Mouse (Mus musculus) heart, adult 9 months (tissue): Measurements from ENCODE around the gene Naa16.

Experiments used
- DNase-seq, 2 experiments: peaks; one replicate each; pipeline ENCODE4 v3.0.0; 2022; ENCODE audit warnings: low spot score in 2 of 2

Naa16 gene

DNA sequence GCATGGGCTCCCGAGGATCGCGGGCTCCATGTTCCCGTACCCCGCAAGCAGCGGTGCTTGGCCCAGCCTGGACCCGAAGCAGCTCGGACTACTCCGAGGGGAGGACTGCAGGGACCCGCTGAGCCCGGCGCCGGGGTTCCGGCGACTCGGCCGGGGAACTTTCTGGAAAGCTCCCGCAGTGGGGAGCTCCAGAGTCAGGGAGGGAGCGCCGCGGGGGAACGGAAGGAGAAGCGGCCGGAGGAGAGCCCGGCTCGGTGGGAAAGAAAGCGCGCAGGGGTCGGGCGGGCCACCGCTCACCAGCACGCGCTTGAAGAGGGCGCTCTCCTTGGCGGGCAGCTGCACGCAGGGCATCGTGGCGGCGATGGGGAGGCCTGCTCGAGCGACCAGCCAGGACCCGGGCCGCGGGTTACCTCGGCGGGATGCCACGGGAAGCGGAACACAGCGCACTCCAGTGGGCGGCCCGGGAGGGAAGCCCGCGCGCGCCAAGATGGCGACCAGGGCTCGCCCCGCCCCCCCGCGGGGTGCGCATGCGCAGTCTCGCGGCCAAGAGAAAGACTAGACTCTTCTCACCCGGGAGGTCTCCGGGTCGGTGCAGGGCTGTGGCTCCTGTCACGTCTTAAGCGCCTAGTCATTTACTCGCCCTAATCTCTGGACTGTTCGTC is at the start of gene Naa16:
TSS of gene Naa16 (minus strand) at position 514 of the 662 bp plus-strand sequence.
- peak; percentile 93 to 94 for DNase-seq

DNA sequence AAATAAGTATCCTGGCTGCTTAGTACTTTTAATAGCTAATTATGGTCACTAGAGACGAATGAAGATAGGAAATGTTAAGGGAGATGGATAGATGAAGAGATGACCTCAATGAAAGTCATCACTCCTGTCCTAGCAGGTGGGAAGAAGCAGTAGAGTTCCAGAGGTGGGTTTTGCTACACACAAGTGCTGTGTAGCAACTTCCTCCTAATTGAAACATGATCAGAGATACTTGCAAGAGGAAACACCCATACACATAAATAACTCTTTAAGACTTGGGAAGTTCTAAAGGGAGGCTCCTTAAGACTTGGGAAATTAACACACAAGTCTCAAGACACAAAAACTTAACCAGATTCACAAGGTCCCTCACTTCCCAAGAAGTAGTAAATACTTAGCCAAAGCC is 43.5 kb upstream of the Naa16 start:
- DNase-seq, result no peak

- DNase-seq, result peak in 1 of 2 experiments; percentile 15
Measured at GRCm38 (mm10) chr14:79426730-79427365, 36.3 kb upstream of the Naa16 start.

GRCm38 (mm10) chr14:79425979-79426729 is 35.6 kb upstream of the Naa16 start, which contains the start of gene Kbtbd7:
Kbtbd7 (plus strand) TSS chr14:79426511.
- DNase-seq, result peak; percentile 97 to 98

- no peak for DNase-seq
Measured at GRCm38 (mm10) chr14:79420083-79420685, 29.6 kb upstream of the Naa16 start.

DNA sequence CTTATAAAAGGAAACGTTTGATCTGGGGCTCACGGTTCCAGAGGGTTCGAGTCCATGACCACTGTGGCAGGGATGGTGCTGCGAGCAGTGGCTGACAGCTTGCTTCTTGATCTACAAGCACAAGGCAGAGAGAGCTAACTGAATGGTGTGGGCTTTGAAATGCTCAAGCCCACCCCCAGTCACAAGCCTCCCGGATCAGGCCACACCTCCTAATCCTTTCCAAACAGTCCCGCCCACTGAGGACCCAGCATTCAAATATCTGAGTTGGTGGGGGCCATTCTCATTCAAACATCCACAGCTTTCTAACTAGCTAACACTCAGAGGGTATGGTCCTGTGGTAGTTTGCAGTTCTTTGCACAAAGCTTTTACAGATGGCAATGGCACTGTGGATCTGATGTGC is 22.5 kb upstream of the Naa16 start:
- DNase-seq, result no peak

DNA sequence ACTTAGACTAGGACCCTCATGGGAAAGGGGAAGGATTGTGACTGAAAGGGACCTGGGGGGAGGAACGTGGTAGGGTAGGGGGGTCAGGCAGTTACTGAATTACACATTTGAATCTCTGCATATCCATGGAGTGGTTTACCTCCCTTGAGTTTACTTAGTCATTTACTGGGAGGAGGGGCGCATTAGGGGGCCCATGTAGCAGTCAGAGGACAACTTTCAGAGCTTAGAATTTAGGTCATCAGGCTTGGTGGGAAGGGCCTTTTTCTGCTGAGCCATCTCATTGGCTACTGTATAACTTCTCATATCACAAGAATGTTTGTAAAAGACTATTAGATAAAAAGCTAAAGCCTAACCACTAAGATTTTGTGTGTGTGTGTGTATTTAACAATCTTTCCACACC is 20.1 kb upstream of the Naa16 start:
- DNase-seq, result no peak

GRCm38 (mm10) chr14:79409278-79409830 is 18.8 kb upstream of the Naa16 start:
- DNase-seq, result no peak

- no peak for DNase-seq
Measured at GRCm38 (mm10) chr14:79407641-79408040, 17.1 kb upstream of the Naa16 start.

DNA sequence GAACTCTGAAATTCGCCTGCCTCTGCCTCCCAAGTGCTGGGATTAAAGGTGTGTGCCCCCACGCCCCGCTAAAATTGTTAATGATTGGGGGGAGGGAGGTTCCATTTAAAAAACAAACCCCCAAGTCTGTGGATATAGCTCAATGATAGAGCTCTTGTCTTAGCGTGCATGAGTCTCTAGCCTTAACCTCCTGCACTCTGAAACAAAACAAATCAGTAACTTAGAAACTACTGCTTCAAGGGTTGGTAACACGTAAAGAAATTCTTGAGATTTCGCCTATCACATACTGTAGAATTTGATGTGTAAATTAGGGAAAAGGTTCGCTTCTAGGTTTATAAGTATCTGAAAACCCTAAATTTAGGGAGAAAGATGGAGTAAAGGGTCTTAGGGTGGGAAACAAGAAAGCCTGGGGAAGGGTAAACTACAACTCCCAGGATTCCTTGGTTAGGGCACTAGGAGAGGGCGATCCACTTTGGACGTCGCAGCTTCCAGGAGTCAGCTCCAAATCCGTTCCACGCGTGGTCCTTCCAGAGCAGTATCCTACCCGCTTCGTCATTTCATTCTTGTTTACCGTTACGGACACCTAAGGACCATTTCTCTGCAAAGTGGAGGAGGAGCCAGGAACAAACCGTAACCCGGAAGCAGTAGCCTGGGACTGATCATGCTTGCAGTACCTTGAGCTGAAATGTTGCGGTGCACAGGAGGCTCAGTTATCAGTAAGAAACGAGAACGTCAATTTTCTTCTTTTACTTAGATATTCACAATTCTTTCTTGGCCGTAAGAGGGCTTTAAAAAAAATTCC is 6.9 kb upstream of the Naa16 start, which contains the start of gene Mtrf1:
TSS of gene Mtrf1 (plus strand) at position 452 of the 802 bp plus-strand sequence.
- peak; percentile 57 to 73 for DNase-seq

GRCm38 (mm10) chr14:79394564-79394963 is 4.0 kb upstream of the Naa16 start:
- DNase-seq, result no peak

GRCm38 (mm10) chr14:79393289-79393688 is 2.7 kb upstream of the Naa16 start:
- no peak for DNase-seq

GRCm38 (mm10) chr14:79389438-79390264 is 927 bp downstream of the Naa16 start:
- peak; percentile 24 to 48 for DNase-seq

DNA sequence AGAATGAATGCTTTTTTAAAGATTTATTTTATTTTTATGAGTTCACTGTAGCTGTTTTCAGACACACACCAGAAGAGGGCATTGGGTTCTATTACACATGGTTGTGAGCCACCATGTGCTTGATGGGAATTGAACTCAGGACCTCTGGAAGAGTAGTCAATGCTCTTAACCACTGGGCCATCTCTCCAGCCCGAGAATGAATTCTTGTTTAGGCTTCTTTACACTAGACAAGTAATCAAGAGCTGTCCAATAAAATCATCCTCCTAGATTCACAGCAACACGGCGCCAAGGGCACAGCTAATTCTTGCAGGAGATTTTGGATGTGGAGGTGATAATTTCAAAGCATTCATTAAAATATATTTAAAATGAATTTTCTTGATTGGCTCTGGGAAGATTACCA is 2.3 kb downstream of the Naa16 start:
- DNase-seq, result no peak

- DNase-seq, result no peak
Measured at GRCm38 (mm10) chr14:79383120-79383519, 7.5 kb downstream of the Naa16 start.

- DNase-seq, result no peak
Measured at GRCm38 (mm10) chr14:79377041-79377440, 13.5 kb downstream of the Naa16 start.

- DNase-seq, result no peak
Measured at GRCm38 (mm10) chr14:79358055-79358454, 32.5 kb downstream of the Naa16 start.

DNA sequence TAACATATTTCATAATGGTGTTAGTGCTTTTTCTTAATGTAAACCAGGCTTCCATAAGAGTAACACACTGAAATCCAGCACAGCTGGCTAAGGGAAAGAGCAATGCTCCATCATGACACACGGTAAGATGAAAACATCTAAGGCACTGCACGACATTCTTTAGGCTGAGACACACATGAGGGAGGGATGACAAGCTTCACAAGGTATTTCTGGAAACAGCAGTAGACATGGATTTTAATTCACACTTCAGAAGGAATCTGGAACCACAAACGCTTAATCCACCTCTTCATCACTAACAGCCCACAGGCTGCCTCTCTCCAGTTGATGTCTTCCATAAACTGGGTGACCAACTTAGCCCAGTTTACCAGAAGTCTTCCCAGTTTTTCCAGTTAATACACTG is 44.2 kb downstream of the Naa16 start:
- DNase-seq, result no peak

DNA sequence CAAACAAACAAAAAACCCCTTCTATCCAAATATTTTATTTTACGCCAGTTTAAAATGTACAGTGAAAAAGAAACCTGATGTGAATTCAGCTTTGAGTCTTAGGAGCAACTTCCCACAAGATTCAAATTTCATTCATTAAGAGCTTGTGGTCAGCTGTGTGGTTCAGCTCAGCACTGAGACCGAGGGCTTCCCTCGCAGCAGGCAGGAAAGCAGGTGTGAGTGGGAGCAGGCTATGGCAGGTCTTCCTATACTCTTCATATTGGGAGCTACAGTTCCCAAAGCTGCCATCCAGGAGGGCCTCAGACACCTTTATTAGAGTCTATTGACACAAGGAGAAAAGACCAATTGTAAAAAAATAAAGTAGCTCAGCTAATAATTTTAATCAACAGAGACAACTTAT is 55.0 kb downstream of the Naa16 start:
- no peak for DNase-seq

DNA sequence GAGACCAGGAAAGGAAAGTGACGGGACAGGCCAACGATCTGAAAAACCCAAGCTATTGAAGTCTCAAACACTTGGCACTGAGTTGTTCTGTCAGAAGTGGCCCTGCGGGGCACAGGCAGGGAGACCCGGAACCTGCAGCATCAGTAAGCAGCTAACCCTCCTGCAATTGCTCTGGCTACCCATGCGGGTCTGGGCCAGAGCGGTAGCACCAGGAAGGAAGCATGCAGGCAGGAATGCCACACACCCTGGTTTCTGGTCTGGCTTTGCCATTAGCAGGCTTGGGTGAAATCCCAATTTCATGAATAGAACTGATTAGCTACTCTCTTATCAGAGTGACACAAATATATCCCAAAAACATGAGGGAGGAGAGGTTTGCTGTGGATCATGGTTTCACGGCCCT is 58.6 kb downstream of the Naa16 start:
- DNase-seq, result peak; percentile 13 to 28
